Mouse (Mus musculus): ENCODE data around the gene Fam174b.

The Fam174b gene

DNA sequence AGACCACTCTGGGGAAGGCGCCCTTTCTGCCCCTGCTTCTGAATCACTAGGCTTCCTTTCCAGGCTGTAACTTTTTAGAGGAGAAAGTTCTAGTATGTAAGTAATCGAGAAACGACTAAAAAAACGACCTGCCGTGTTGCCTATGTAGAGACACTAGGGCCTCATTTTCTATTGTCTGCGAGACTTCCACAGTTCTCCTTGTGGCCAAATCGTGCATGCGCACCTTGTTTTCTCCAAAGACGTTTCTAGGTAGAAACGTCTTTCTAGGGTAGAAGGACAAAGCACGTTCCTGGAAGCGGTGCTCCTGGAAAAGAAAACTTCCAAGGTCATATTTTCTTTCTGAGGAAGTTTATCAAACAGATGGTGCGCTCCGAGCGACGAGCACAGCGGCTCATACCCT is 79.3 kb downstream of the Fam174b start:
- DNase-seq = no peak

Measured in right cerebral cortex, adult 18-20 months (tissue).